Mouse (Mus musculus) subcutaneous adipose tissue, adult 2 months (tissue): ENCODE data around the gene Elovl1. TPM values are rescaled to one million over a fixed set of nuclear protein-coding genes. Genes with fewer than 3 reads are reported as not detected.

Experiments
- polyA plus RNA-seq: library from polyadenylated mRNA; depleted of rRNA; stranded (reverse); fragments of >200 nt; gene quantifications from 2 replicates; pipeline ENCODE4 v1.2.3, GENCODE M21; 2012; ENCODE audit warnings: low replicate concordance; rRNA removed

The Elovl1 gene
- polyA plus RNA-seq = 183 and 207 TPM in 2 replicates

GRCm38 (mm10) chr4:118427768-118428451 is at the start of gene Elovl1:
Gene Elovl1 (plus strand): TSS chr4:118428093.

DNA sequence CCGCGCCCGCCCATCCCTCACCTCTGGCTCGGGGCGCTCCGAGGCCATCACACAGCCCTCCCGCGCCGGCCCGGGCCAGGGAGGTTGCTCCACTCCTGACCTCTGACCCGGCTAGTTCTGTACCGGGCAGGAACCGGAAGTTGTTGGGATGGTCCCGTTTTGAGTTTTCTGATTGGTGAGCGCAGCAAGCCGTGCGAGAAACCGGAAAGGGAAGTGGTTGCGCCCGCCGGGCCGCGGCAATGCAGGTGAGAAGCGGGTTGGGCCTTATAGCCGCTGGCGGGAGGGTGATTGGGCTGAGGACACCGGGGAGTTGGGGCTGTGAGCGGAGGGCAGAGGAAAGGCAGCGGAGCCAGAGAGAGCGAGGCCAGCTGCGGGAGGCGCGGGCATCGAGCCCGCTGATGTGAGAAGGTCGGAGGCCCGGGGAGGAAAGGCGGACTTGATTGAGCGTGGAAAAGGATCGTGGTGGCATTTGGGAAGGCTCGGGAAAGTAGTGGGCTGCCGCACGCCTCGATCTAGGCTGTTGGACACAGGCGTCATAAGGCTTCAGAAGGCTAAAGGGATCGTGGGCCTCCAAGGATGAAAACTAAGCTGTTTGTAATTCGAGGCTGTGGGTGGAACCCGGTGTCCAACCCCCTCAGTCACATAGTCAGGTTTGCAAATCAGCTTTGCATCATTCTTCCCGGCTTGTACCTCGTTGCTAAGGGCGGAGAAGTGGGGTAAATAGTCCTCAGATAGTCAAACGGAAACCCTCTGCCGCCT is 18.6 kb upstream of the Elovl1 start, which contains the start of the genes Szt2 and Med8:
TSS of gene Szt2 (minus strand) at position 132 of the 759 bp plus-strand sequence.
TSS of gene Med8 (plus strand) at position 196 of the 759 bp plus-strand sequence.

DNA sequence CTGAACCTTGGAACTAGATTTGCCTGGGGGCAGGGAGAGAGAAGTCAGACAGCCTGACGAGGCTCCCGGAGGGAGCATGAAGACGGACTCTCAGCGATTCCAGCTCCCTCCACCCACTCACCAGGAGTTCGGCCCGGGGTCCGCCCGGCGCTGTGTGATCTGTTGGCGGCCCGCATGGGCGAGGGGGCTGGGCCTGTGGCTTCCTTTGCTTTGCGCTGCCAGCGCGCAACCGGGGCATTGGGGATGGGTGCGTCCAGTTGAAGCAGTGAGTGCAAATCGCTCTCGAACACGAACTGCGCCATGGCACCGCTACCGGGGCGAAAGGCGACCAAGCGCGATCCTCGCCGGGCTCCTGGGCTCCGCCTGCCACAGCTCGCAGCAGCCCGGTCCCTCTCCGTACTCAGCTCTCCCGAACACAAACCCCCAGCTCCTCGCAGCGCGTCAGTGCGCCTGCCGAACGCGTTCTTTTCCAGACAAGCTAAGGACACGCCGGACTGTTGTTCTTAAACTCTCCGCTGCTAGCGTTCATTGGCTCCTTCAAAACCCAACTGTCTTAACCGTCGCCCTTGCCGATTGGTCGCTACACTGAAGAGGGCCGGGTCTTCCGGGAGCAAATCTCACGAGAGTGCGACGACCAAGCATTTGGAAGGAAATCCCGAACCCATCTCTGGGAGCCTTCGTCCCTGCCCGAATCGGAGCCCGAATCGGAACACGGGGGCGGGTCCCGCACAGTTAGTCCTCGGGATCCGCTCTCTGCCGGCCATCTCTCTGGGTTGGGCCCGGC is 9.1 kb downstream of the Elovl1 start, which contains the start of gene Cdc20:
TSS of gene Cdc20 (minus strand) at position 533 of the 784 bp plus-strand sequence.

GRCm38 (mm10) chr4:118457345-118457975 is 29.6 kb downstream of the Elovl1 start, which contains the start of gene Mpl:
Gene Mpl (minus strand): TSS chr4:118457513.

Other genes with a start within 250 kb of the Elovl1 start
- gene Kdm4a, start 248.1 kb upstream of the Elovl1 start, polyA plus RNA-seq = 33.8 and 49.4 TPM in 2 replicates
- gene Ptprf, start 136.7 kb upstream of the Elovl1 start, polyA plus RNA-seq = 21.9 and 68.1 TPM in 2 replicates
- gene Szt2, start 18.8 kb upstream of the Elovl1 start, polyA plus RNA-seq = 16.5 and 34.0 TPM in 2 replicates
- 37.6 and 44.0 TPM in 2 replicates for gene Med8, start 18.8 kb upstream of the Elovl1 start, polyA plus RNA-seq
- 2.6 and 29.1 TPM in 2 replicates for gene Cdc20, start 9.3 kb downstream of the Elovl1 start, polyA plus RNA-seq
- gene Mpl, start 29.4 kb downstream of the Elovl1 start, polyA plus RNA-seq = 0.09 TPM in 1 of 2 replicates, not detected in the other
- gene Tie1, start 62.0 kb downstream of the Elovl1 start, polyA plus RNA-seq = 63.5 and 115 TPM in 2 replicates
- gene 2610528J11Rik, start 98.9 kb downstream of the Elovl1 start, polyA plus RNA-seq = 9.1 TPM in 1 of 2 replicates, not detected in the other
- 0.92 and 9.3 TPM in 2 replicates for gene Tmem125, start 116.0 kb downstream of the Elovl1 start, polyA plus RNA-seq
- gene Cfap57, start 192.7 kb downstream of the Elovl1 start, polyA plus RNA-seq = 0.06 TPM in 1 of 2 replicates, not detected in the other
- 18.4 and 38.8 TPM in 2 replicates for gene Ebna1bp2, start 192.7 kb downstream of the Elovl1 start, polyA plus RNA-seq
- not detected in 2 replicates for gene Olfr62, start 230.9 kb downstream of the Elovl1 start, polyA plus RNA-seq